Comparison of ENCODE assay signal across 15 mouse cellular contexts in the genomic region with DNA sequence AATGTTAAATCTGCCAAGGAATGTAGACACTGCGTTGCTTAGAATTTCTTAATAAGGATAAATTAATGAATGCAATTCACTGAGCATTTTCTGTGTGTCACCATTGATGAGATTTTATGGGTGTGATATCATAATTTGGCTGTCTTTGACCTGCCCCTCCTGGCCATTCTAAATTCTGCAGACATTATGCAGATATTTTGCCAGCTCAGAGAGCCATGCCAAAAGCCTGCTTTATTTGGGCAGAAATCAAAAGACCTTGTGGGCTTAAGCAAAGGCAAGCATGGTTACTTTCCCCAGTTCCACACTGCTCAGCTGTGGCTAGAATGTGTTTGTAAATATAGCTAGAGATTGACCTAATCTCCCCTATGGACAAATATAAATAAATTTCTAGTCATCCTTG.
DNase-seq lines count a peak whose midpoint lies in the region; ATAC-seq lines count a peak whose summit lies in the region.
"Had no signal": no experiment of that assay in that cellular context is flagged by ENCODE, and none has a peak within 500 bp of the region (broad histone marks: within the 10 kb centered on the region; RNA-seq: fewer than 3 reads in every experiment).

No protein-coding gene starts in this region.

- peak; percentile 3 for DNase-seq in adrenal gland, adult 2 months
- DNase-seq in adrenal gland, adult 18-20 months (ENCODE audit: low spot score in 2 of 2), result no peak
- DNase-seq in gastrocnemius, adult 18-20 months (ENCODE audit: low spot score), result peak; percentile 12
- DNase-seq in gastrocnemius, adult 8-10 months (ENCODE audit: low spot score in 2 of 2), result no peak
- DNase-seq in midbrain, embryonic 14.5 days, result peak; percentile 4

- 64% methylated on average over 1 of the region's 1 CpGs for WGBS in hindbrain, embryonic 16.5 days
- 88% methylated on average over 1 of the region's 1 CpGs for WGBS in hindbrain, embryonic 12.5 days
- whole genome bisulfite sequencing in midbrain, embryonic 14.5 days, result 72% methylated on average over 1 of the region's 1 CpGs
- 87% methylated on average over 1 of the region's 1 CpGs for WGBS in midbrain, embryonic 13.5 days

- no peaks in the 10 kb centered on the region for H3K9me3 ChIP-seq in hindbrain, embryonic 16.5 days (ENCODE audit: control insufficient read depth, low read length)
- H3K9me3 ChIP-seq in hindbrain, embryonic 12.5 days (replicated peaks), result no peaks in the 10 kb centered on the region
- no peaks in the 10 kb centered on the region for H3K9me3 ChIP-seq in midbrain, embryonic 14.5 days (ENCODE audit: control insufficient read depth, low read length)
- H3K9me3 ChIP-seq in midbrain, embryonic 13.5 days, result no peaks in the 10 kb centered on the region
- H3K9me3 ChIP-seq: heart, embryonic 13.5 days; limb, embryonic 15.5 days had no signal

- no peaks in the 10 kb centered on the region for H3K27me3 ChIP-seq in hindbrain, embryonic 16.5 days (replicated peaks; ENCODE audit: control insufficient read depth, insufficient read depth, low read length)
- H3K27me3 ChIP-seq in hindbrain, embryonic 12.5 days, result no peaks in the 10 kb centered on the region
- H3K27me3 ChIP-seq in midbrain, embryonic 14.5 days (ENCODE audit: control insufficient read depth, insufficient read depth, low read length), result no peaks in the 10 kb centered on the region
- no peaks in the 10 kb centered on the region for H3K27me3 ChIP-seq in midbrain, embryonic 13.5 days
- H3K27me3 ChIP-seq: CH12.LX; heart, embryonic 13.5 days; limb, embryonic 15.5 days had no signal

- no peaks in the 10 kb centered on the region for H3K36me3 ChIP-seq in hindbrain, embryonic 16.5 days (ENCODE audit: control insufficient read depth, insufficient read depth, low read length)
- H3K36me3 ChIP-seq in hindbrain, embryonic 12.5 days, result no peaks in the 10 kb centered on the region
- no peaks in the 10 kb centered on the region for H3K36me3 ChIP-seq in midbrain, embryonic 14.5 days (ENCODE audit: control insufficient read depth, insufficient read depth, low read length)
- H3K36me3 ChIP-seq in midbrain, embryonic 13.5 days, result no peaks in the 10 kb centered on the region
- H3K36me3 ChIP-seq: heart, embryonic 13.5 days; limb, embryonic 15.5 days had no signal

- H3K9ac ChIP-seq in hindbrain, embryonic 16.5 days (ENCODE audit: low read depth, low read length), result no peak overlapping the region
- no peak overlapping the region for H3K9ac ChIP-seq in hindbrain, embryonic 12.5 days
- H3K9ac ChIP-seq in midbrain, embryonic 14.5 days (replicated peaks; ENCODE audit: low read length), result no peak overlapping the region
- no peak overlapping the region for H3K9ac ChIP-seq in midbrain, embryonic 13.5 days (replicated peaks)
- H3K9ac ChIP-seq: heart, embryonic 13.5 days; limb, embryonic 15.5 days; lung, embryonic 14.5 days had no signal

- no peak overlapping the region for H3K4me3 ChIP-seq in hindbrain, embryonic 16.5 days (ENCODE audit: low read length)
- H3K4me3 ChIP-seq in hindbrain, embryonic 12.5 days, result no peak overlapping the region
- no peak overlapping the region for H3K4me3 ChIP-seq in midbrain, embryonic 14.5 days (replicated peaks; ENCODE audit: low read depth, low read length)
- H3K4me3 ChIP-seq in midbrain, embryonic 13.5 days (replicated peaks), result no peak overlapping the region
- H3K4me3 ChIP-seq: heart, embryonic 13.5 days; limb, embryonic 15.5 days; myocyte had no signal

- no peaks in the 10 kb centered on the region for H3K4me1 ChIP-seq in hindbrain, embryonic 16.5 days (ENCODE audit: control insufficient read depth, insufficient read depth, low read depth, low read length)
- no peaks in the 10 kb centered on the region for H3K4me1 ChIP-seq in hindbrain, embryonic 12.5 days
- H3K4me1 ChIP-seq in midbrain, embryonic 14.5 days (ENCODE audit: control insufficient read depth, insufficient read depth, low read length), result no peaks in the 10 kb centered on the region
- no peaks in the 10 kb centered on the region for H3K4me1 ChIP-seq in midbrain, embryonic 13.5 days (replicated peaks)
- H3K4me1 ChIP-seq: heart, embryonic 13.5 days; limb, embryonic 15.5 days had no signal

- no peak overlapping the region for H3K4me2 ChIP-seq in hindbrain, embryonic 16.5 days (ENCODE audit: low read length)
- H3K4me2 ChIP-seq in hindbrain, embryonic 12.5 days (replicated peaks), result no peak overlapping the region
- no peak overlapping the region for H3K4me2 ChIP-seq in midbrain, embryonic 14.5 days (ENCODE audit: low read length)
- no peak overlapping the region for H3K4me2 ChIP-seq in midbrain, embryonic 13.5 days (replicated peaks)
- H3K4me2 ChIP-seq: heart, embryonic 13.5 days; limb, embryonic 15.5 days; lung, embryonic 14.5 days had no signal

- H3K27ac ChIP-seq in hindbrain, embryonic 16.5 days (ENCODE audit: low read depth, low read length), result no peak overlapping the region
- H3K27ac ChIP-seq in hindbrain, embryonic 12.5 days, result no peak overlapping the region
- H3K27ac ChIP-seq in midbrain, embryonic 14.5 days (replicated peaks; ENCODE audit: low read depth, low read length), result no peak overlapping the region
- no peak overlapping the region for H3K27ac ChIP-seq in midbrain, embryonic 13.5 days
- H3K27ac ChIP-seq: heart, embryonic 13.5 days; kidney, postnatal 0 days; limb, embryonic 15.5 days had no signal

- peak; percentile 71 for ATAC-seq in hindbrain, embryonic 16.5 days
- ATAC-seq in hindbrain, embryonic 12.5 days (ENCODE audit: low FRiP score), result no peak
- no peak for ATAC-seq in midbrain, embryonic 14.5 days (ENCODE audit: low FRiP score, low TSS enrichment)
- ATAC-seq in midbrain, embryonic 13.5 days, result no peak
- ATAC-seq: inflammation-experienced regulatory T-cells, adult 6 months had no signal

Comparison
In these comparisons a context has a peak if more than half of its experiments do, and no peak if none do; other contexts are left out.
1. DNase-seq: peak in adrenal gland, adult 2 months (single experiment), gastrocnemius, adult 18-20 months (single experiment) and midbrain, embryonic 14.5 days (single experiment); none in adrenal gland, adult 18-20 months (0 of 2) and gastrocnemius, adult 8-10 months (0 of 2).